Comparison of ENCODE assay signal across 8 mouse cellular contexts in the genomic region with DNA sequence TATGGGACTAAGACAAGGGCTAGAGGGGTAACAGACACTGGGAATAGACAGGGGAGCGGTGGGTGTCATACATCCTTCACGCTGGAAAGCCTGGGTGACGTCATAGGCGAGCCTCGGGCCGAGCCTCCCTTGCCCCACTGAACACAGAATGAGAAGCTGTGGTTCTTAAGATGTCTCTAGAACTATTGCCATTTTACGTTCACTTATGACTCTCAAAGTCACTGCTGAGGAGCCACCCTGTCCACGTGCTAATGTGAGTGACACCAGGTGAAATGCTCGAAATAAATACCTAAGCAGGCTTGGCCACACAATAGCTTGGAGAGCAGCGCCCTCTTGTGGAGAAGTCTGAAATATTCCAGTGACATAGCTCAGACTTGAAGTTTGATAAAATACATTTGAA. TPM values are rescaled to one million over a fixed set of nuclear protein-coding genes. Genes with fewer than 3 reads are reported as not detected.
DNase-seq lines count a peak whose midpoint lies in the region; ATAC-seq and TF ChIP-seq lines count a peak whose summit lies in the region.

No protein-coding gene starts in this region.

- H3K9ac ChIP-seq in ES-E14 (ENCODE audit: insufficient read depth, low read depth, low read length, poor library complexity, severe bottlenecking) = no peak overlapping the region
- no peak overlapping the region for H3K9ac ChIP-seq in lung, embryonic 14.5 days

- in situ Hi-C loops in ES-E14 (cut with MboI; ENCODE audit: low sequenced_read_pairs in 2 of 2, unreplicated experiment in 2 of 2) = loop anchor here (5.0 to 10.0 kb wide), 2 partner anchors 260 to 277 kb away; no protein-coding TSS in a partner anchor

- WGBS in lung, embryonic 14.5 days = 12% methylated on average over 10 of the region's 10 CpGs

- DNase-seq in ES-E14 (ENCODE audit: low read depth, low spot score) = peak; percentile 56
- peak; percentile 63 for DNase-seq in cerebellum, adult 11-12 months
- DNase-seq in forelimb bud, embryonic 11.5 days (ENCODE audit: low read depth, low spot score) = peak; percentile 71
- DNase-seq in layer of hippocampus, adult 8-10 months (ENCODE audit: low spot score in 2 of 2) = peak; percentile 67 to 86
- peak; percentile 92 for DNase-seq in lung, embryonic 14.5 days
- DNase-seq in ovary, adult 18-20 months (ENCODE audit: low spot score) = peak; percentile 5
- peak; percentile 84 for DNase-seq in thymus, postnatal 0 days (ENCODE audit: low spot score)

- peak; percentile 89 for TF ChIP-seq CTCF in lung, embryonic 14.5 days (IDR thresholded peaks at IDR 0.05; ENCODE audit: low read depth)

- H3K4me3 ChIP-seq in ES-E14 (ENCODE audit: insufficient read depth in 1 of 2, low read depth in 1 of 2, low read length in 2 of 2, poor library complexity in 1 of 2, severe bottlenecking in 1 of 2) = no peak overlapping the region
- peak overlapping the region; percentile 20; the same call in 1 of the 2 replicates for H3K4me3 ChIP-seq in lung, embryonic 14.5 days (ENCODE audit: low read depth, low read length)

- H3K36me3 ChIP-seq in ES-E14 (ENCODE audit: control insufficient read depth, insufficient read depth, low read length, poor library complexity, severe bottlenecking) = no peaks in the 10 kb centered on the region
- H3K36me3 ChIP-seq in lung, embryonic 14.5 days (ENCODE audit: insufficient read depth) = no peaks in the 10 kb centered on the region

- no peak overlapping the region for H3K27ac ChIP-seq in ES-E14 (ENCODE audit: insufficient read depth, low read depth, low read length, poor library complexity, severe bottlenecking)
- no peak overlapping the region for H3K27ac ChIP-seq in lung, embryonic 14.5 days (ENCODE audit: low read depth)

- H3K4me2 ChIP-seq in lung, embryonic 14.5 days = peak overlapping the region; percentile 62

- H3K27me3 ChIP-seq in lung, embryonic 14.5 days (ENCODE audit: insufficient read depth, low read length) = no peaks in the 10 kb centered on the region

- ATAC-seq in hematopoietic stem cell, adult 5-6 weeks (replicated peaks in 1 of 2; ENCODE audit: insufficient read depth in 1 of 2, low FRiP score in 2 of 2, low TSS enrichment in 1 of 2, low read depth in 1 of 2, poor library complexity in 2 of 2, severe bottlenecking in 2 of 2) = peak; percentile 84 to 85
- ATAC-seq in lung, embryonic 14.5 days (ENCODE audit: insufficient read depth) = peak; percentile 79

- no peaks in the 10 kb centered on the region for H3K4me1 ChIP-seq in ES-E14 (ENCODE audit: control insufficient read depth in 2 of 2, insufficient read depth in 2 of 2, low read length in 2 of 2, poor library complexity in 1 of 2)
- H3K4me1 ChIP-seq in lung, embryonic 14.5 days (ENCODE audit: insufficient read depth) = no peaks in the 10 kb centered on the region

- H3K9me3 ChIP-seq in ES-E14 (ENCODE audit: control insufficient read depth, insufficient read depth, low read depth, low read length) = no peaks in the 10 kb centered on the region
- no peaks in the 10 kb centered on the region for H3K9me3 ChIP-seq in lung, embryonic 14.5 days (ENCODE audit: low read depth, low read length)

TF ChIP-seq in ES-E14, 5 proteins besides CTCF, POLR2A, EP300 and RAD21:
- TF ChIP-seq ZNF384 (IDR thresholded peaks at IDR 0.05; ENCODE audit: low read depth, low read length) (peak; percentile 42; the same call in 1 of the 2 replicates), ZC3H11A (IDR thresholded peaks at IDR 0.05; ENCODE audit: borderline replicate concordance, low read depth, low read length) (peak; percentile 96), HCFC1 (IDR thresholded peaks at IDR 0.05; ENCODE audit: borderline replicate concordance, insufficient read depth, low read length) (no peak)

RNA-seq across cellular contexts. Expression of gene Dnah5, which starts 21.7 kb away (rescaled TPM):
- total RNA-seq in ES-E14 (2012; rRNA removed) = 0.09 and 0.11 TPM in 2 replicates
- not detected in 2 replicates for total RNA-seq in hematopoietic stem cell, adult 5-6 weeks (2017)
- total RNA-seq in layer of hippocampus, adult 8-10 months (2022) = 1 to 10 TPM; 3.6 to 4.7 (median 4.0) TPM
- polyA plus RNA-seq in lung, embryonic 14.5 days (2014; fragmentation: Nextera tagmentation; extraction: Ambion mirVana) = 0.01 TPM in 1 of 2 replicates, not detected in the other
- 0.03 and 0.08 TPM in 2 replicates for polyA plus RNA-seq in thymus, postnatal 0 days (2015; fragmentation: Nextera tagmentation; extraction: Ambion mirVana)

Comparison
In these comparisons a context has a peak if more than half of its experiments do, and no peak if none do; other contexts are left out.
1. DNase-seq: peak in every context shown above with its lines; median percentile 92 in lung, embryonic 14.5 days; 84 in thymus, postnatal 0 days; 76 in layer of hippocampus, adult 8-10 months; 71 in forelimb bud, embryonic 11.5 days; 63 in cerebellum, adult 11-12 months; 56 in ES-E14; 5 in ovary, adult 18-20 months.